Mouse (Mus musculus): ENCODE data around the gene Taf1d. TPM values are rescaled to one million over a fixed set of nuclear protein-coding genes. Genes with fewer than 3 reads are reported as not detected.
"Not testable (repeated sequence)": the region's sequence is repeated elsewhere in the genome, so short reads cannot be mapped to it uniquely, and the experiment has no call there.

The Taf1d gene
- polyA plus RNA-seq, 1 experiment from 2014 or later, result 49.4 TPM

DNA sequence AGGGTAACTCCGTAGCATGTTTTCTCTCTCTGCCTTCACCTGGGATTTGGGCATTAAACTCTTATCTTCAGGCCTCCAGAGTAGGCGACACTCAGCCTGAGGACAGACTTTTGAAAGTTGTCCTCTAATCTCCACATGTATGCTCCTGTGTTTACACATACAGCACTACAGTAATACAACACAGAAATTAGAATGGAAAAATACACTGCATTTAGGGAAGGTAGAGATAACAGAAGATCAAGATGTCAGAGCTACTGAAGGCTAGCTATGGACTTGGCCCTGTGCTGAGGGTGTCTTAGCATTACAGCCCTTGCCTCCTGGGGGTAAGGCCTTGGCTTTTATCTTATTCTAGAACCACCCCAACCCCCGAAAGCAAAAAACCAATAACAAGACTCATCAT lies 17.6 kb upstream of the Taf1d start:
- ATAC-seq (ENCODE audit: low FRiP score), result no peak
- Histone ChIP-seq H3K36me3 (peaks cover 46% of the 10 kb centered on the region), H3K9ac (no peak overlapping the region), H3K27ac (no peak overlapping the region), H3K27me3 (no peaks in the 10 kb centered on the region), H3K4me2 (no peak overlapping the region), H3K4me1 (replicated peaks) (no peaks in the 10 kb centered on the region), H3K9me3 (no peaks in the 10 kb centered on the region), H3K4me3 (no peak overlapping the region)
- 92% methylated on average over 3 of the region's 3 CpGs for WGBS

DNA sequence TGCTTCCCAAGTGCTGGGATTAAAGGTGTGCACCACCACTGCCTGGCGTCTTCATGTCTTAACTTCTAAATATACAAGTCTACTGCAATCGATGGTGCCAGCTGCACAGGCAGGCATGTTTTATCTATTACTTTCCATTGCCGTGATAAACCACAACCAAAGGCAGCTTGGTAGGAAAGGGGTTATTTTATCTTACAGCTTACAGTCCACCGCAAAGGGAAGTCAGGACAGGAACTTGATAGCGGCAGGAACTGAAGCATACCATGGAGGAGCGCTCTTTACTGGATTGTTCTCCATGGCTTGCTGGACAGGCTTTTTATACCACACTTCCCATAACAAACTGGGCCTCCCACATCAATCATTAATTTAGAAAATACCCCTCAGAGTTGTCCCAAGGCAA lies 16.8 kb upstream of the Taf1d start:
- H3K27me3 ChIP-seq, result no peaks in the 10 kb centered on the region
- H3K9me3 ChIP-seq, result no peaks in the 10 kb centered on the region
- ATAC-seq (ENCODE audit: low FRiP score), result no peak
- no peak overlapping the region for H3K27ac ChIP-seq
- H3K36me3 ChIP-seq, result peaks cover 45% of the 10 kb centered on the region
- no peak overlapping the region for H3K9ac ChIP-seq
- no peaks in the 10 kb centered on the region for H3K4me1 ChIP-seq (replicated peaks)
- WGBS, result 90% methylated on average over 6 of the region's 6 CpGs
- no peak overlapping the region for H3K4me2 ChIP-seq
- no peak overlapping the region for H3K4me3 ChIP-seq

DNA sequence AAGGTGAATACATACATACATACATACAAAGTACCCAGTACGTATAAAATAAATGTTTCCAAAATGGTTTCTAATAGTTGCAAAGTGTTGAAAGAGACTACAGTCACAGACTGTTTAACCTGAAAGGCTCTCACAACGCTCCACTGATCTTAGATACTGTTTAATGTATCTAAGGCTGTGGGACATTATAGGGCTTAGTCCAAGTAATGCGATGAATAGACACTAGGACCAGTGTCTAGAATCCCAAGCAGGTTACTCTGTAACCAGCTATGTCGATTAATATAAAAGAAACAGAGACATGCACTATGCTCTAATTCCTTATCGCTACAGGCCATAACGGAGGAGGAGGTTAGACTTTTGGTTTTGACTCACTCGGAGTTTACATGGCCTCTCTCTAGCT lies 8.9 kb upstream of the Taf1d start:
- no peaks in the 10 kb centered on the region for H3K27me3 ChIP-seq
- H3K4me3 ChIP-seq, result no peak overlapping the region
- no peak overlapping the region for H3K4me2 ChIP-seq
- WGBS, result 91% methylated on average over 7 of the region's 7 CpGs
- no peak for ATAC-seq (ENCODE audit: low FRiP score)
- H3K9ac ChIP-seq, result no peak overlapping the region
- H3K36me3 ChIP-seq, result peaks cover 19% of the 10 kb centered on the region
- H3K27ac ChIP-seq, result no peak overlapping the region
- H3K4me1 ChIP-seq (replicated peaks), result no peaks in the 10 kb centered on the region
- no peaks in the 10 kb centered on the region for H3K9me3 ChIP-seq

DNA sequence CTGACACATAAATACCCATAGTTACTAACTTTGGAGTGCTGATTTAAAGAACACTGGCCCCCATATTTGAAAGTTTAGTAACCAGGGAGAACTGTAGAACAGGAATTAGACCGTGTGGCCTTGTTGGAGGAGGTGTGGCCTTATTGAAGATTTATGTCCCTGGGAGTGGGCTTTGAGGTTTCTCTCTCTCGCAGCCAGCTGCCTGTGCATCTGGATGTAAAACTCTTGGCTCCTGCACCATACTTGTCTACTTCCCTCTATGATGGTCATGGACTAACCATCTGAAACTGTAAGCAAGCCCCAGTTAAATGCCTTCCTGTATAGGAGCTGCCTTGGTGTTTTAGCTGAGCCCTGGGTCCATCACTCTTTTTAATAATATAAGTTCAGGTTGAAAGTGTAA lies 7.6 kb upstream of the Taf1d start:
- Histone ChIP-seq H3K27me3 (no peaks in the 10 kb centered on the region), H3K9ac (no peak overlapping the region), H3K9me3 (no peaks in the 10 kb centered on the region), H3K27ac (no peak overlapping the region), H3K4me3 (no peak overlapping the region), H3K4me1 (replicated peaks) (no peaks in the 10 kb centered on the region), H3K4me2 (no peak overlapping the region), H3K36me3 (peaks cover 17% of the 10 kb centered on the region)
- WGBS, result 72% methylated on average over 2 of the region's 2 CpGs
- ATAC-seq (ENCODE audit: low FRiP score), result no peak

DNA sequence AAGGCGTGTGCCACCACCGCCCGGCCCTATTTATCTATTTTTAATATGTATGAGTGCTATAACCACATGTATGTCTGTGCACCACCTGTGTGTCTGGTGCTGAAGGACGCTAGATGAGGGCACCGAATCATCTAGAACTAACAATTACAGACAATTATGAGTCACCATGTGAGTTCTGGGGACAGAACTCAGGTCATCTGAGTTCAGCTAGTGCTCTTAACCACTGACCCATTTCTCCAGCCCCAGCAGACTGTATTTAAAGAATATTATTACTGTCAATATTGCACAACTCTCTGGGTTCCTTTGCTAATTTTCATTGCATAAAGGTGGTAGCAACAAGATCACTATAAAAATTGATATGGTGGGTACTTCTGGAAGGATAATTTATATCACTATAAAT lies 6.0 kb upstream of the Taf1d start:
- H3K36me3 ChIP-seq, result peaks cover 16% of the 10 kb centered on the region
- no peak overlapping the region for H3K27ac ChIP-seq
- no peak for ATAC-seq (ENCODE audit: low FRiP score)
- WGBS, result 89% methylated on average over 5 of the region's 5 CpGs
- no peak overlapping the region for H3K9ac ChIP-seq
- H3K4me3 ChIP-seq, result no peak overlapping the region
- H3K27me3 ChIP-seq, result no peaks in the 10 kb centered on the region
- H3K4me2 ChIP-seq, result no peak overlapping the region
- peaks cover 3% of the 10 kb centered on the region for H3K4me1 ChIP-seq (replicated peaks)
- no peaks in the 10 kb centered on the region for H3K9me3 ChIP-seq

DNA sequence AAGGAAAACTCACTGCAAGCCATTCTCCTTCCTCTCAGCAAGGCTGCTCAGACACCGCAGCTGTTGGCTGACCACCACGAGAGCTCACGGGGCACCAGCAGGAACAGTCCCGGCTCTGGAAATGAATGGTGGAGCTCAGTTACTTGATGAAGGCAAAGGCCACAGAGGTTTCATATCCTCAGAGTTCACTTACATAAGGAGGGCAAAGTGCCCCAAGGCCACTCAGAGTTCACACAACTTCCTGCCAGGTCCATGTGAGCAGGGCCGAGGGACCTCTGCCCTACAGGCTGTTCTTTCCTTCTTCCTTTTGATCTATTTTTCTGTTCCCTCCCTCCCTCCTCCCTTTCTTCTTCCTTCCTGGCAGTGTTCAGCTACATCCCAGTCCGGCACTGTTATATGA lies 4.6 kb upstream of the Taf1d start:
- Histone ChIP-seq H3K36me3 (peaks cover 12% of the 10 kb centered on the region), H3K4me2 (no peak overlapping the region)
- ATAC-seq (ENCODE audit: low FRiP score), result no peak

DNA sequence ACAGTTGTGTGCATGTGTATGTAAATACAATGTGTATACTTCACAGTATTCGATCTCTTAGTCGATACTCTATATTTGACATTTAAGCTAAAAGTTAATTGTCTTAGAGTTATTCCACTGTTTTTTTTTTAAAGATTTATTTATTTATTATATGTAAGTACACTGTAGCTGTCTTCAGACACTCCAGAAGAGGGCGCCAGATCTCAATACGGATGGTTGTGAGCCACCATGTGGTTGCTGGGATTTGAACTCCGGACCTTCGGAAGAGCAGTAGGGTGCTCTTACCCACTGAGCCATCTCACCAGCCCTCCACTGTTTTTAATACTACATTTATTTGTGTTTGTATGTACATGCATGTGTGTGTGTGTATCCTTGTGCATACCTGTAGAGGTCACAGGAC lies 4.0 kb upstream of the Taf1d start:
- not testable (repeated sequence) for H3K27me3 ChIP-seq; H3K4me3 ChIP-seq; H3K9ac ChIP-seq; H3K4me2 ChIP-seq; H3K27ac ChIP-seq; H3K9me3 ChIP-seq; H3K36me3 ChIP-seq; ATAC-seq (ENCODE audit: low FRiP score)
- H3K4me1 ChIP-seq (replicated peaks), result peaks cover 14% of the 10 kb centered on the region
- WGBS, result 86% methylated on average over 6 of the region's 6 CpGs

More for the DNA sequence above, 4.6 kb upstream of the Taf1d start:
- Histone ChIP-seq H3K27ac (no peak overlapping the region), H3K4me3 (no peak overlapping the region), H3K27me3 (no peaks in the 10 kb centered on the region), H3K9me3 (no peaks in the 10 kb centered on the region), H3K4me1 (replicated peaks) (peaks cover 10% of the 10 kb centered on the region), H3K9ac (no peak overlapping the region)
- WGBS, result 66% methylated on average over 6 of the region's 6 CpGs

DNA sequence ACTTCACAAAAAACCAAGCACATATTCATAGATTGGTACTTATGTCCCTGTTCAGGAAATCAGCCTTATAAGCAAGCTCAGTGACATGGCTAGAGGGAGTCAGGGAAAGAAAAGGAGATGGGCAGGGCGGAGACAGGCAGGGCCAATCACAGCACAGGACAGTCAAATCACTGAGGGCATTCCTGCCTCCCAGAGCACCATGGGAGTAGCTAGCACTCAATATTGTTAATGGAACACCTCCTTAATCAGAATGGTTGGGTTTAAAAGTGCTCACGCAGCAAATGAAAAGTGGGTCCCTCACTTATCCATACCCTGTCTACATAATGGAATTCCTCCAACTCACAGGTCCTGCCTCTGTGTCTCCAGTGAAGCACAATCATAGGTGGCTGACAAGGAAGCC lies 3.1 kb upstream of the Taf1d start:
- Histone ChIP-seq H3K9ac (no peak overlapping the region), H3K27ac (no peak overlapping the region), H3K4me2 (no peak overlapping the region), H3K4me3 (no peak overlapping the region), H3K27me3 (no peaks in the 10 kb centered on the region), H3K4me1 (replicated peaks) (peaks cover 23% of the 10 kb centered on the region), H3K36me3 (peaks cover 8% of the 10 kb centered on the region), H3K9me3 (no peaks in the 10 kb centered on the region)
- ATAC-seq (ENCODE audit: low FRiP score), result no peak
- 74% methylated on average over 2 of the region's 2 CpGs for WGBS

DNA sequence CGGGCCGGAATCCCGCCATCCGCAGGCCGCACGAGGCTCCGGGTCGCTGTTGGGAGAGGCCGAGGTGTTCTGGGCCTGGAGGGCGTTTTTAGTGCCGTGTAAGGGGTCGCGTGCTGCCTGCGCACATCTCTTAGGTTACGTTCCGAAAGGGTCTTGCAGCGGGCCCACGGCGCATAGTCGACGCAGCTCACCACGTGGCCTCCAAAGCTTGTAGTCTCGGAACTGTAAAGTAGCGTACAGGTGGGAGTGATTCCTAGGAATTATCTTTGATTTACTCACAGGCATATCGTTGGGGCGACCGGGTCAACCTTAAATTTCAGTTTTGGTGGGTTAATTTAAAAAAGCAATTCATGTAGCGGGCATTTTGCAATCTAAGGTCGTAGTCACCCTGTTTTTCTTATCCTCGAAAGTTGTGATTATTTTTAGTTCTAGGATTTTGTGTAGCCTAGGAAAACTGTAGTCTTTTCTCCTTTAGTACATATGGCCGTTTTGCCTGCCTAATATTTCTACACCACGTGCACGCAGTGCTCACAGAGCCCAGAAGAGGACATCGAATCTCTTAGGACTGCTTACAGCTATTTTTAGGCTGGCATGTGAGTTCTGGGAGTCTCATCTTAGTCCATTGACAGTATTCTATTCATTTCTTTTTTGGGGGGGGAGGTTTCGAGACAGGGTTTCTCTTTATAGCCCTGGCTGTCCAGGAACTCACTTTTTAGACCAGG lies 545 bp downstream of the Taf1d start, which contains the start of gene 4931406C07Rik:
4931406C07Rik (minus strand) TSS at position 51 of the 722 bp plus-strand sequence.
- Histone ChIP-seq H3K4me2 (peak within 1 kb of the TSS; percentile 83), H3K36me3 (peaks cover 29% of the 10 kb centered on the region), H3K4me3 (peak within 1 kb of the TSS; percentile 72), H3K9ac (peak within 1 kb of the TSS; percentile 90), H3K27me3 (no peaks in the 10 kb centered on the region), H3K4me1 (replicated peaks) (peaks cover 40% of the 10 kb centered on the region), H3K27ac (peak within 1 kb of the TSS; percentile 91), H3K9me3 (no peaks in the 10 kb centered on the region)
- ATAC-seq (ENCODE audit: low FRiP score), result peak; percentile 90
- WGBS, result under 1% methylated on average over 35 of the region's 35 CpGs

DNA sequence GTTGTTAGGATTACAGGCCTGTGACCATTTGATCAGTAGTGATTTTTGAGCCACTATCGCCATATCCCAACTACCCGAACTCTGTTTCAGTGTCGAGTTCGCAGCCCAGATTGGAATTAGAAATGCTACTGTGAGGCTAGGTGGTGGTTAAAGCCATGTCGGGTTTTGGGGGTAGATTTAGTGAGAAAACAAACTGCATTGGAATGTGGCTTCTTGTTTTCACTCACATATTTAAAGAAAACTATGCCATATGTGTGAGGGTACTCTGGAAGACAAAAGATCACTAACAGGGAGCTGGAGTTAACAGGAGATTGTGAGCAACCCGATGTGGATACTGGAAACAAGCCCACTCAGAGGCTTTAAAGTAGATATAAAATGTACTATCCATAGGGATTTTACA lies 1.2 kb downstream of the Taf1d start:
- WGBS, result 11% methylated on average over 6 of the region's 6 CpGs

DNA sequence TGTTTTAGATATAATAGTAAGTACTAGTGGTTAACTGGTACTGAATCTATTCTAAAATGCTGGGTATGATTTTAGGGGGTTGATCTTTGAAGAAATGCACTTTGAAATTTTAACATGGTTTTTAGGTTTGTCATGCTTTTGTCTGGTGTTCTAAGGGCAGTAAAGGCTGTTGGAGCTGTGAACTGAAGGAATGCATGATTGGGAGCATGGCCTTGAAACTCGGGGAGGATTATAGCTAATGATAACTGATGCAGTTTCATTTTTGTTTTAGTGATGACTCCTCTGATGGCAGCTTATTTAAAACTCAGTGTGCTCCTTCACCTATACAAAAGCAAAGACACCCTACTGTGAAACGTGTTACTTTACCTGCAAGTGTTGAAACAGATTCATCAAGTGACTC lies 2.2 kb downstream of the Taf1d start:
- Histone ChIP-seq H3K27ac (no peak overlapping the region), H3K4me3 (no peak overlapping the region), H3K4me2 (no peak overlapping the region), H3K9me3 (no peaks in the 10 kb centered on the region), H3K9ac (no peak overlapping the region), H3K36me3 (peaks cover 43% of the 10 kb centered on the region), H3K27me3 (no peaks in the 10 kb centered on the region), H3K4me1 (replicated peaks) (peaks cover 40% of the 10 kb centered on the region)
- WGBS, result 56% methylated on average over 2 of the region's 2 CpGs
- ATAC-seq (ENCODE audit: low FRiP score), result no peak

More for the DNA sequence above, 1.2 kb downstream of the Taf1d start:
- Histone ChIP-seq H3K9me3 (no peaks in the 10 kb centered on the region), H3K27ac (no peak overlapping the region), H3K9ac (peak overlapping the region; percentile 90), H3K4me2 (peak overlapping the region; percentile 83), H3K4me1 (replicated peaks) (peaks cover 40% of the 10 kb centered on the region), H3K4me3 (peak overlapping the region; percentile 72), H3K27me3 (no peaks in the 10 kb centered on the region), H3K36me3 (peaks cover 36% of the 10 kb centered on the region)
- no peak for ATAC-seq (ENCODE audit: low FRiP score)

DNA sequence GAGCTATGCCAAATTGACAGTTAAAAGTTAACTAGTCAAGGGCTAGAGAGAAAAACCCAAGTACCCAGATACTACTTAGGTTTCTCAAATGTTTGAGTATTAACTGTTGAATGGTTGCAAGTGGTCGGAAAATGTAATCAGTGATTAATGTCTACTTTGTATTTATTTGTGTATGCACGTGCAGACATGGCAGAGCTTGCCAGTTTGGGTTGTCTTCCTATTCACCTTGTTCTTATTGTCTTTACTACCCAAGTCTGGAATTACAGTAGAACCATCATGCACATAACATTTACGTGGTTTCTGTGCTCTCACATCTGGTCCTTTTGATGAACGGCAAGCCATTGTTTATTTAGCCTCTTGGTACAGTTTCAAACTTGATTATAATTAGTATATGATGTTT lies 3.4 kb downstream of the Taf1d start:
- Histone ChIP-seq H3K9me3 (no peaks in the 10 kb centered on the region), H3K27me3 (no peaks in the 10 kb centered on the region), H3K4me2 (no peak overlapping the region), H3K9ac (0 out of 2 replicates have a peak overlapping the region, but pooled peaks have one; percentile 5), H3K4me3 (no peak overlapping the region), H3K27ac (no peak overlapping the region), H3K4me1 (replicated peaks) (peaks cover 40% of the 10 kb centered on the region), H3K36me3 (peaks cover 54% of the 10 kb centered on the region)
- ATAC-seq (ENCODE audit: low FRiP score), result no peak
- 80% methylated on average over 4 of the region's 4 CpGs for WGBS

DNA sequence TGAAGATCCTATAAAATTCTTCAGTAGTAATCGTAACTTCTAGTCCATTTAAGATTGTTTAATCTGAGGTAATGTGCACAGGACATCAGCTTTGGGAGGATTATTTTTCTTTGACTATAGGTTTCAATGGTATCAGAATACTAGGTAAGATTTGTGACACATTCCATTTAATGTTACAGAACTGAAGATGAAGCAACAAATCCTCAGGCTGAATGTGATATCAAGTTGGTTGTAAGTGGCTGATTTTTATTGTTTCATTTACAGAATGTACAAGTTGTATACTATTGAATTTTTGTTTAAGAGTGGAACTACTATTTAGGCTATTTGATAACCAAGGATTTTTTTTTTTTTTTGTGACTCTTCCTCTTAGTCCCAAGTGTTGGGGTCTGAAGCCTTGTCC lies 4.2 kb downstream of the Taf1d start:
- H3K4me2 ChIP-seq, result no peak overlapping the region
- no peak for ATAC-seq (ENCODE audit: low FRiP score)
- no peaks in the 10 kb centered on the region for H3K27me3 ChIP-seq
- no peak overlapping the region for H3K9ac ChIP-seq
- 93% methylated on average over 1 of the region's 1 CpGs for WGBS
- H3K27ac ChIP-seq, result no peak overlapping the region
- H3K4me1 ChIP-seq (replicated peaks), result peaks cover 36% of the 10 kb centered on the region
- no peaks in the 10 kb centered on the region for H3K9me3 ChIP-seq
- H3K4me3 ChIP-seq, result no peak overlapping the region
- H3K36me3 ChIP-seq, result peaks cover 62% of the 10 kb centered on the region

Measured in hindbrain, embryonic 13.5 days (tissue).